ENCODE assay signal across 13 mouse cellular contexts in genomic region chr7:15966489-15966888, GRCm38 (mm10). TPM values are rescaled to one million over a fixed set of nuclear protein-coding genes. Genes with fewer than 3 reads are reported as not detected.
A peak's percentile ranks its signal among the peaks of the same experiment; 100 is the strongest.
DNase-seq lines count a peak whose midpoint lies in the region; ATAC-seq lines count a peak whose summit lies in the region.
"Had no signal": no experiment of that assay in that cellular context is flagged by ENCODE, and none has a peak within 500 bp of the region (broad histone marks: within the 10 kb centered on the region; RNA-seq: fewer than 3 reads in every experiment).

No protein-coding gene starts in this region.

- WGBS in heart, embryonic 13.5 days: 58% methylated on average over 3 of the region's 3 CpGs
- 57% methylated on average over 3 of the region's 3 CpGs for WGBS in lung, embryonic 16.5 days
- WGBS in heart, embryonic 16.5 days: 59% methylated on average over 3 of the region's 3 CpGs
- 74% methylated on average over 3 of the region's 3 CpGs for WGBS in neural tube, embryonic 15.5 days

- H3K4me1 ChIP-seq in heart, embryonic 13.5 days: peaks cover 43% of the 10 kb centered on the region
- H3K4me1 ChIP-seq in lung, embryonic 16.5 days (replicated peaks; ENCODE audit: control insufficient read depth, insufficient read depth, low read length): peaks cover 49% of the 10 kb centered on the region
- peaks cover 33% of the 10 kb centered on the region for H3K4me1 ChIP-seq in heart, embryonic 16.5 days (ENCODE audit: control insufficient read depth, insufficient read depth, low read length)
- peaks cover 18% of the 10 kb centered on the region for H3K4me1 ChIP-seq in neural tube, embryonic 15.5 days

- peak overlapping the region; percentile 72 for H3K4me2 ChIP-seq in heart, embryonic 13.5 days
- peak overlapping the region; percentile 59 for H3K4me2 ChIP-seq in lung, embryonic 16.5 days (ENCODE audit: low read depth, low read length)
- peak overlapping the region; percentile 68 for H3K4me2 ChIP-seq in heart, embryonic 16.5 days (ENCODE audit: low read depth, low read length)
- H3K4me2 ChIP-seq in neural tube, embryonic 15.5 days: peak overlapping the region; percentile 54; the same call in 1 of the 2 replicates

- peak overlapping the region; percentile 36; the same call in 1 of the 2 replicates for H3K27ac ChIP-seq in heart, embryonic 13.5 days (replicated peaks)
- peak overlapping the region; percentile 12; the same call in 1 of the 2 replicates for H3K27ac ChIP-seq in lung, embryonic 16.5 days (ENCODE audit: low read length)
- H3K27ac ChIP-seq in heart, embryonic 16.5 days (ENCODE audit: low read length): no peak overlapping the region
- H3K27ac ChIP-seq in neural tube, embryonic 15.5 days (replicated peaks): no peak overlapping the region
- H3K27ac ChIP-seq: forebrain, embryonic 15.5 days had no signal

- peaks cover 31% of the 10 kb centered on the region for H3K36me3 ChIP-seq in heart, embryonic 13.5 days
- peaks cover 10% of the 10 kb centered on the region for H3K36me3 ChIP-seq in lung, embryonic 16.5 days (ENCODE audit: control insufficient read depth, insufficient read depth, low read length)
- H3K36me3 ChIP-seq in heart, embryonic 16.5 days (ENCODE audit: control insufficient read depth, insufficient read depth): peaks cover 8% of the 10 kb centered on the region
- H3K36me3 ChIP-seq in neural tube, embryonic 15.5 days: peaks cover 11% of the 10 kb centered on the region

- no peak for ATAC-seq in heart, embryonic 13.5 days (ENCODE audit: extremely low read depth, insufficient number of reproducible peaks, low FRiP score, low TSS enrichment)
- ATAC-seq in lung, embryonic 16.5 days (ENCODE audit: low read depth): no peak
- no peak for ATAC-seq in heart, embryonic 16.5 days (replicated peaks; ENCODE audit: extremely low read depth, insufficient read depth, low FRiP score)
- no peak for ATAC-seq in neural tube, embryonic 15.5 days (ENCODE audit: low FRiP score)

- DNase-seq in heart, postnatal 4 days: no peak
- DNase-seq in lung, postnatal 4 days: no peak
- no peak for DNase-seq in thymus, adult 18-20 months
- no peak for DNase-seq in frontal cortex, postnatal 36 days (ENCODE audit: low spot score in 2 of 2)
- DNase-seq: cerebellum, adult 9-10 months; kidney, adult 8-10 months; left cerebral cortex, postnatal 4 days; thymus, postnatal 25 days had no signal

- H3K9me3 ChIP-seq in heart, embryonic 13.5 days: no peaks in the 10 kb centered on the region
- no peaks in the 10 kb centered on the region for H3K9me3 ChIP-seq in lung, embryonic 16.5 days (ENCODE audit: control insufficient read depth, low read length)
- H3K9me3 ChIP-seq in heart, embryonic 16.5 days (replicated peaks; ENCODE audit: control insufficient read depth, low read length): 0 out of 2 replicates have a peak, but pooled peaks cover 2% of the 10 kb centered on the region
- no peaks in the 10 kb centered on the region for H3K9me3 ChIP-seq in neural tube, embryonic 15.5 days (replicated peaks)
- H3K9me3 ChIP-seq: forebrain, embryonic 15.5 days had no signal

- peak overlapping the region; percentile 86 for H3K9ac ChIP-seq in heart, embryonic 13.5 days
- H3K9ac ChIP-seq in lung, embryonic 16.5 days (ENCODE audit: low read length): peak overlapping the region; percentile 76
- H3K9ac ChIP-seq in heart, embryonic 16.5 days (ENCODE audit: low read length): peak overlapping the region; percentile 82
- no peak overlapping the region for H3K9ac ChIP-seq in neural tube, embryonic 15.5 days (replicated peaks)
- H3K9ac ChIP-seq: forebrain, embryonic 15.5 days had no signal

- H3K27me3 ChIP-seq in heart, embryonic 13.5 days (replicated peaks): no peaks in the 10 kb centered on the region
- H3K27me3 ChIP-seq in lung, embryonic 16.5 days (ENCODE audit: control insufficient read depth, insufficient read depth, low read depth, low read length): no peaks in the 10 kb centered on the region
- H3K27me3 ChIP-seq in heart, embryonic 16.5 days (ENCODE audit: control insufficient read depth, insufficient read depth, low read length): no peaks in the 10 kb centered on the region
- no peaks in the 10 kb centered on the region for H3K27me3 ChIP-seq in neural tube, embryonic 15.5 days (replicated peaks)
- H3K27me3 ChIP-seq: forebrain, embryonic 15.5 days had no signal

- peak overlapping the region; percentile 63 for H3K4me3 ChIP-seq in heart, embryonic 13.5 days
- H3K4me3 ChIP-seq in lung, embryonic 16.5 days (ENCODE audit: low read length): peak overlapping the region; percentile 59
- H3K4me3 ChIP-seq in heart, embryonic 16.5 days (ENCODE audit: low read length): peak overlapping the region; percentile 63
- no peak overlapping the region for H3K4me3 ChIP-seq in neural tube, embryonic 15.5 days (replicated peaks)

RNA-seq across cellular contexts. Expression of gene Ehd2, which starts 0.9 kb away (rescaled TPM):
- polyA plus RNA-seq in heart, embryonic 13.5 days (2015; fragmentation: Nextera tagmentation; extraction: Ambion mirVana): 37.4 and 40.2 TPM in 2 replicates
- 100 to 1,000 TPM; 193 to 197 TPM for total RNA-seq in heart, postnatal 4 days (2021)
- 95.0 and 109 TPM in 2 replicates for polyA plus RNA-seq in lung, embryonic 16.5 days (2015; fragmentation: Nextera tagmentation; extraction: Ambion mirVana)
- polyA plus RNA-seq in heart, embryonic 16.5 days (2015; fragmentation: Nextera tagmentation; extraction: Ambion mirVana): 61.8 and 66.7 TPM in 2 replicates
- polyA plus RNA-seq in neural tube, embryonic 15.5 days (2015; fragmentation: Nextera tagmentation; extraction: Ambion mirVana): 9.2 and 14.8 TPM in 2 replicates

RNA-seq across cellular contexts. Expression of gene Nop53, which starts 20.6 kb away (rescaled TPM):
- 107 and 116 TPM in 2 replicates for polyA plus RNA-seq in heart, embryonic 13.5 days (2015; fragmentation: Nextera tagmentation; extraction: Ambion mirVana)
- 100 to 1,000 TPM; 139 to 142 TPM for total RNA-seq in heart, postnatal 4 days (2021)
- 185 and 189 TPM in 2 replicates for polyA plus RNA-seq in lung, embryonic 16.5 days (2015; fragmentation: Nextera tagmentation; extraction: Ambion mirVana)
- 128 and 154 TPM in 2 replicates for polyA plus RNA-seq in heart, embryonic 16.5 days (2015; fragmentation: Nextera tagmentation; extraction: Ambion mirVana)
- 108 and 127 TPM in 2 replicates for polyA plus RNA-seq in neural tube, embryonic 15.5 days (2015; fragmentation: Nextera tagmentation; extraction: Ambion mirVana)

RNA-seq across cellular contexts. Expression of gene Selenow, which starts 44.3 kb away (rescaled TPM):
- 667 and 720 TPM in 2 replicates for polyA plus RNA-seq in heart, embryonic 13.5 days (2015; fragmentation: Nextera tagmentation; extraction: Ambion mirVana)
- 100 to 1,000 TPM; 194 to 214 TPM for total RNA-seq in heart, postnatal 4 days (2021)
- polyA plus RNA-seq in lung, embryonic 16.5 days (2015; fragmentation: Nextera tagmentation; extraction: Ambion mirVana): 755 and 791 TPM in 2 replicates
- 654 and 659 TPM in 2 replicates for polyA plus RNA-seq in heart, embryonic 16.5 days (2015; fragmentation: Nextera tagmentation; extraction: Ambion mirVana)
- 1,268 and 1,471 TPM in 2 replicates for polyA plus RNA-seq in neural tube, embryonic 15.5 days (2015; fragmentation: Nextera tagmentation; extraction: Ambion mirVana)

Comparison
In these comparisons a context has a peak if more than half of its experiments do, and no peak if none do; other contexts are left out.
1. H3K27ac ChIP-seq: peak in heart, embryonic 13.5 days (single experiment) and lung, embryonic 16.5 days (single experiment); none in heart, embryonic 16.5 days (single experiment) and neural tube, embryonic 15.5 days (single experiment).
2. Peak in every context shown above with its lines, with median percentiles within 50 percentile points of each other: H3K4me2 ChIP-seq.